Mouse (Mus musculus) liver, postnatal 0 days (tissue): ENCODE data around the gene Rmi2.

Source experiments
- CTCF ChIP-seq: sonication (generic); IDR thresholded peaks from 2 replicates; pipeline ENCODE4 v1.5.1; 2016; ENCODE audit warnings: antibody characterized with exemption, low read depth
- EP300 ChIP-seq: IDR thresholded peaks from 2 replicates; pipeline ENCODE4 v1.6.1; 2016; ENCODE audit warnings: antibody characterized with exemption, low read depth, mild to moderate bottlenecking

DNA sequence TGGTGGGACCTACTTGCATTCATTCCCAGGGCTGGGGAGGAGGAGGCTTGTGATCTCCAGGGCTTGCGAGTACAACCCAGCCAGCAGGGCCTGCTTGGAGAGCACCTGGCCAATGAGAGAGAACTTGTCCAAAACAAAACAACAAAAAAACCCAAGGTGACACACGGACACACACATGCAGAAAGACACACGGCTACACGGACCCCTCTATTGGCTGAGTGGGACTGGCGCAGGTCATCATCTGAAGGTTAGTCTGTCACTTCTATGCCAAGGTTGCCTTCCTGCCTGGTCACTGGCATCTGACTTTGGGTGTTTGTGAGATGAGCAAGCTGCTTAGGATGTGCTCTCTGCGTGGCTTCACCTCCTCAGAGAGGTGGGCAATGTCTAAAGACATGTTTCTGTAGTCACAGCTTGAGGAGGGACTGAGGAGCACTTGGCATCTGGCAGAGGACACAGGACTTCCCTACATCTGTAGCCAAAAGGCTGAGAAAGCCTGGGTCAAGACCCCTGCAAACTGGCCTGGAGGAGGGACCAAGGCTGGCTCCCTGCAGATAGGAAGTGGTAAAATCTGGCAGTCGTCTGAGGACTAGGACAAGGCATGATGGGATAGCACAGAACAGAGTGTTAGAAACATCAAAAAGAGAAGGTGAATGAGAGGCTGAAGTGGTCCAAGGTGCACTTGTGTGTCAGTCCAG is 6.9 kb upstream of the Rmi2 start:
- TF ChIP-seq CTCF (no peak), EP300 (no peak)
